In the genomic region with DNA sequence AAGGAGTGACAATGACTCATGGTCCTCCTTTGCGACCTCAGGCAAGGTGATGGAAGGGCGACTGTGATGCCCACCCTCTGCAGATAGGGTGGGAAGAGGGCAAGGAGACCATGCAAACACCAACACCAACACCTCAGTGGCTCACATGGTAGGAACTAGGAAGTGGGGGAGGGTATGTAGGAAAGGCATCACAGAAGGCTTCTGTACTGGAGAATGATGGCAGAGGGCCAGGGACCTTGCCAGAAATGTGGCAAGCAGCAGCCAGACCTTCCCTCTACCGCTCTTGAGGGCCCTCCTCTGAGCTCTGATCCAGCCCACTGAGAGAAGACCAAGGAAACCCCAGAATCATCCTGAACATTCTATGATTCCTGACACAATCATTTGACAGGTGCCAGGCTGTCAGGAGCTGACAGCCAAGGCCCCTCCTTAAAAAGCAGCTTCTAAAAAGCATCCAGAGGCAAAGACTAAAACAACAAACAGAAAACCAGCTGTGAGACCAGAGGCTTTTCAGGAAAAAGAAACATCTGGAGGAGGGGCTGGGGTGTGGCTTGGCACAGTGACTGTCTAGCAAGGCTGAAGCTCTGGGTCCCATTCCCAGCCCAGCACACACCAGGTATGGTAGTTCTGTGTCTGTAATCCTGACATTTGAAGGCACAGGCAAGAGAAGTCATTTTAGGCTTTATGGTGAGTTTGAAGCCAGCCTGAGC, we compare ENCODE assay signal across 7 mouse cellular contexts. TPM values are rescaled to one million over a fixed set of nuclear protein-coding genes. Genes with fewer than 3 reads are reported as not detected.
A peak's percentile ranks its signal among the peaks of the same experiment; 100 is the strongest.
DNase-seq lines count a peak whose midpoint lies in the region.

No protein-coding gene starts in this region.

- intact Hi-C loops in heart, postnatal 14 days (cut with DNase I), result no loop called here

- peak; percentile 33 for DNase-seq in urinary bladder, postnatal 25 days (ENCODE audit: low spot score)
- no peak for DNase-seq in urinary bladder, postnatal 36 days (ENCODE audit: low spot score in 2 of 2)
- DNase-seq in cerebellum, postnatal 36 days, result peak; percentile 51 to 58
- peak; percentile 75 to 82 for DNase-seq in heart, postnatal 14 days
- peak; percentile 63 to 67 for DNase-seq in layer of hippocampus, adult 8-10 months (ENCODE audit: low spot score in 2 of 2)
- peak; percentile 71 to 82 for DNase-seq in lung, postnatal 4 days
- no peak for DNase-seq in thymus, postnatal 36 days

RNA-seq across cellular contexts. Expression of a gene that starts 13.3 kb away (rescaled TPM):
- under 1 TPM in 1 of 2 experiments, not detected in 1; 0.43 TPM for total RNA-seq in heart, postnatal 14 days (2021)
- 1 to 10 TPM in 2 of 4 experiments, under 1 TPM in 1, not detected in 1; 0.62 to 1.6 (median 1.3) TPM for total RNA-seq in layer of hippocampus, adult 8-10 months (2022)

Comparison
In these comparisons a context has a peak if more than half of its experiments do, and no peak if none do; other contexts are left out.
1. DNase-seq: peak in urinary bladder, postnatal 25 days (single experiment), cerebellum, postnatal 36 days (2 of 2), heart, postnatal 14 days (2 of 2), layer of hippocampus, adult 8-10 months (2 of 2) and lung, postnatal 4 days (2 of 2); none in urinary bladder, postnatal 36 days (0 of 2) and thymus, postnatal 36 days (0 of 2).